Mouse (Mus musculus): ENCODE results near the gene Pced1a. TPM values are rescaled to one million over a fixed set of nuclear protein-coding genes. Genes with fewer than 3 reads are reported as not detected.

Gene Pced1a
- polyA plus RNA-seq, 1 experiment from 2014 or later, result 6.8 TPM

DNA sequence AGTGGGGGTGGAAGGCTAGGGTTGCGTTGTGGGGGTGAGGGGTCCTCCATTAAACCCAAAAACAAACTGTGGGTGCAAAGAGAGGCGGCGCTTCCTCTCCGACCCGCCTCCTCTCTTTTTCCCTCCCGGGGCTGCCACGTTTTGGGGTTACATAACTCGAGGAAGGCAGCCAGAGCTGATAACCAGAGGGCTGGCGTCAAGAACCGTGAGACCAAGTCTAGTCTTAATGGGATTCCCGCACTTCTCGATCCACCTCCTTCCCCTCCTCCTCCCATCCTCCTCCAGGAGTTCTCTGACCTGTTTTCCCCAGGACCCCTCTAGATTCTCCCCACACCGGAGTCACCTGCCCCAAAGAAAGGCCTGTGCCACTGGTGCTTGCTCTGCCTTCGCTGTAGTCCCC, 26.4 kb downstream of the Pced1a start:
- H3K27me3 ChIP-seq (replicated peaks; ENCODE audit: insufficient read depth, low read length), result no peaks in the 10 kb centered on the region
- DNase-seq (ENCODE audit: low spot score), result no peak
- no peak for ATAC-seq
- 11% methylated on average over 14 of the region's 14 CpGs for WGBS
- no peak overlapping the region for H3K9ac ChIP-seq (replicated peaks; ENCODE audit: low read depth)
- H3K27ac ChIP-seq (ENCODE audit: low read length), result no peak overlapping the region
- H3K4me3 ChIP-seq (ENCODE audit: low read depth, low read length), result peak overlapping the region; percentile 53; the same call in 1 of the 2 replicates
- no peak for TF ChIP-seq EP300 (IDR thresholded peaks at IDR 0.05)
- TF ChIP-seq CTCF (IDR thresholded peaks at IDR 0.05), result no peak
- peak overlapping the region; percentile 90 for H3K4me2 ChIP-seq (replicated peaks; ENCODE audit: low read depth, low read length)
- H3K36me3 ChIP-seq (ENCODE audit: insufficient read depth, low read length), result no peaks in the 10 kb centered on the region
- H3K4me1 ChIP-seq (ENCODE audit: insufficient read depth, low read depth, low read length), result no peaks in the 10 kb centered on the region
- H3K9me3 ChIP-seq (ENCODE audit: low read length), result no peaks in the 10 kb centered on the region

DNA sequence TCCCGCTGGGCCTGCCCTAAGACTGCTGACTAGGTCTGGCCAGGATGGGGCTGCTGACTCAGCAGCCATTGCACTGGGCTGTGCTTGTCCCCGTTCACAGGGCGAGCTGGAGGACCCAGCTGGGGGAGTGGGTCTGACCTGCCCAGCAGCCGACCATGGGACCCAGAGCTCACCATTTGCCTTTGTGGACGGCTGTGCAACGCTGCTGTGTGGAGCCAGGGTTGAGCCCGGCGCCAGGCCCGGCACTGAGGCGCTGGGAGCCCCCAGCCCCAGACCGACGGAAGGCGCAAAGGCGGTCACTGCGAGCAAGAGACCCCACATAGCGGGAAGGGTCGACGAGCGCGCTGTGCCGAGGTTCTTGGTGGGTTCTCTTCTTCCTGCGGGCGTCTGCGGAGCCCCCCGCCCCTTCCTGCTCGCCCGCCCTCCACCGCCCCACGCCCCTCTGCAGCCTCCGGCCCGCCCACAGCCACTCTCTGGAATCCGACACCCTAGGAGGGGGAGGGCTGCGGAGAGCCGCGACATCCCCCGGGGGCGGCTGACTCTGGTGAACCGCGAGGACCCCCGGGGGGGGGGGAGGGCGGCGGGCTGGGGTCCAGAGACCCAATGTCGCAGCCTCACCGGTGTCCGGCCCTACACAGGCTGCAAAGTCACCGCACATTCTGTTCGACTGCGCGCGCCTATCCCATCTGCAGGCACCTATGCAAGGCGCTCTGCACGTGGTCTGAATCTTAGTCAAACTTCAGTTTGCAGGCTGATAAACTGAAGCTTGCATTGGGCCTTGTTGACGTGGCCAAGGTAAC, 27.1 kb downstream of the Pced1a start, which contains the start of gene Cpxm1:
Cpxm1 (minus strand) TSS at position 389 of the 800 bp plus-strand sequence.
- Histone ChIP-seq H3K4me2 (replicated peaks; ENCODE audit: low read depth, low read length) (peak within 1 kb of the TSS; percentile 90), H3K9me3 (ENCODE audit: low read length) (no peaks in the 10 kb centered on the region), H3K4me3 (ENCODE audit: low read depth, low read length) (peak within 1 kb of the TSS; percentile 53), H3K9ac (replicated peaks; ENCODE audit: low read depth) (0 out of 2 replicates have a peak within 1 kb of the TSS, but pooled peaks have one; percentile 16), H3K36me3 (ENCODE audit: insufficient read depth, low read length) (no peaks in the 10 kb centered on the region), H3K4me1 (ENCODE audit: insufficient read depth, low read depth, low read length) (no peaks in the 10 kb centered on the region), H3K27ac (ENCODE audit: low read length) (no peak within 1 kb of the TSS), H3K27me3 (replicated peaks; ENCODE audit: insufficient read depth, low read length) (no peaks in the 10 kb centered on the region)
- DNase-seq (ENCODE audit: low spot score) (peak; percentile 19), ATAC-seq (peak; percentile 56)
- no peak for TF ChIP-seq CTCF (IDR thresholded peaks at IDR 0.05)
- no peak for TF ChIP-seq EP300 (IDR thresholded peaks at IDR 0.05)
- 5% methylated on average over 38 of the region's 53 CpGs for WGBS

DNA sequence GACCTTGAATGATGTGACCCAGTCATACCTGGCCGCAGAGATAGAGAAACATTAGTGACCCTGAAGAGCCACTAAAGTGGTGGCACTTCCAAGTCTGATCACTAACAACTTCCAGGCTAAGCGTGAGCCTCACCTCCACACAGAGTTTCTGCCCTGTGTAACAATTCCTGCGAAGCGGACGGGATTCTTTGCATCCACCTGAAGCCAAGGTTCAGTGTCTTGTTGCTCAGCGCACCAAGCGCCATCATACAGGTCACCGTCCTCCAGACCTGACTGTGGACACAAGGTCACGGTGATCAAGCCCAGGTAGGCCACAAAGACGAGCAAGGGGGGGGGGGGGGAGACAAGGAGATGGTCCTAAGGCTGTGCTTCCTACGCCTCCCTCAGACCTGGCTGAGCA, 28.8 kb downstream of the Pced1a start:
- 95% methylated on average over 11 of the region's 11 CpGs for WGBS
- H3K4me3 ChIP-seq (ENCODE audit: low read depth, low read length), result no peak overlapping the region
- ATAC-seq (no peak), DNase-seq (ENCODE audit: low spot score) (no peak)
- TF ChIP-seq EP300 (IDR thresholded peaks at IDR 0.05) (no peak), CTCF (IDR thresholded peaks at IDR 0.05) (no peak)
- H3K36me3 ChIP-seq (ENCODE audit: insufficient read depth, low read length), result no peaks in the 10 kb centered on the region
- no peak overlapping the region for H3K4me2 ChIP-seq (replicated peaks; ENCODE audit: low read depth, low read length)
- H3K27ac ChIP-seq (ENCODE audit: low read length), result no peak overlapping the region
- H3K9me3 ChIP-seq (ENCODE audit: low read length), result no peaks in the 10 kb centered on the region
- H3K27me3 ChIP-seq (replicated peaks; ENCODE audit: insufficient read depth, low read length), result no peaks in the 10 kb centered on the region
- H3K4me1 ChIP-seq (ENCODE audit: insufficient read depth, low read depth, low read length), result no peaks in the 10 kb centered on the region
- H3K9ac ChIP-seq (replicated peaks; ENCODE audit: low read depth), result no peak overlapping the region

DNA sequence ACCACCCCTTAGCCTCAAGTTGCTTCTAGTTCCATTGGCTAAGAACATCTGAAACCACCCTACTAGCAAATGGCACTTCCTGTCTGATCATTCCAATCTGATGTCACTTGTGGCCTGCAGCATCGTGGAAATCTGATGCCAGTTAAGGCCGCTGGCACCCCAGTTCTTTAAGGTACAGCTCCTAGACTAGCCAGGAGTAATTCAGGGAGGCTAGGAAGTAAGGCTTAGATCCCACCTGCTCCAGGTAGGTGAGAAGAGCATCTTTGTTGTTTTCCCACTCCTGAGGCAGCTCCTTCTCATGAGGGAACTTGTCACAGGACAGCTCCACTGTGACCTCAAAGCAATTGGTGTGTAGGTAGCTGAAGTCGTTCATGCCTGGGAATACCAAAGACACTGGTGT, 31.7 kb downstream of the Pced1a start:
- Histone ChIP-seq H3K27me3 (replicated peaks; ENCODE audit: insufficient read depth, low read length) (no peaks in the 10 kb centered on the region), H3K27ac (ENCODE audit: low read length) (no peak overlapping the region), H3K9ac (replicated peaks; ENCODE audit: low read depth) (no peak overlapping the region), H3K4me1 (ENCODE audit: insufficient read depth, low read depth, low read length) (no peaks in the 10 kb centered on the region), H3K9me3 (ENCODE audit: low read length) (no peaks in the 10 kb centered on the region), H3K4me2 (replicated peaks; ENCODE audit: low read depth, low read length) (no peak overlapping the region), H3K4me3 (ENCODE audit: low read depth, low read length) (no peak overlapping the region), H3K36me3 (ENCODE audit: insufficient read depth, low read length) (no peaks in the 10 kb centered on the region)
- DNase-seq (ENCODE audit: low spot score) (no peak), ATAC-seq (no peak)
- TF ChIP-seq CTCF (IDR thresholded peaks at IDR 0.05), result no peak
- TF ChIP-seq EP300 (IDR thresholded peaks at IDR 0.05), result no peak
- 74% methylated on average over 3 of the region's 3 CpGs for WGBS

DNA sequence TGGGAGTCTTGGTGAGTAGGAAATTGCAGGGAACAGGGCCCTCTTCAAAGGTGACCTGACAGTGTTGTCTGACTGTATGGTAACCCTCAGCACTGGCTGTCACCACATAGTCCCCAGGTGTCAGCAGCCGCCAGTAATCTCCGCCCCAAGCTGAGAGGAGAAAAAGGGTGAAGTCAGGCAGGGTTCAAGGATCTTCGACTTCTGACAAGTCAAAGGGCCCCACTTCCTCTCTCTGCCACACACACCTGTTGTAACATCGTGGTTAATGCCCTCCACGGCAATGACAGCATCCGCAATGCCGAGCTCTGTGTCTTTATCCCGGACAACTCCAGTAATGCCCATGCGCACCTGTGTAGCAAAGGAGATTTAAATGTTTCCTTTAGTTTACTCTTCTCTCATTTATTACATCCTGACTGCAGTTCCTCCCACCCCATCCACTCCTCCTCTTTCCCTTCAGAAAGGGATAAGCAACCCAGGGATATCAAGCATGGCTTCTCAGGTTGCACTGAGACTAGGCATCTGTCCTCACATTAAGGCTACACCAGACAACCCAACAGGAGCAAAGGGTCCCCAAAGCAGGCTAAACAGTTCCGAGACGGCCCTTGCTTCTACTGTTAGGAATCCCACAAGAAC, 33.4 kb downstream of the Pced1a start:
- Histone ChIP-seq H3K27me3 (replicated peaks; ENCODE audit: insufficient read depth, low read length) (no peaks in the 10 kb centered on the region), H3K27ac (ENCODE audit: low read length) (no peak overlapping the region), H3K36me3 (ENCODE audit: insufficient read depth, low read length) (no peaks in the 10 kb centered on the region), H3K4me3 (ENCODE audit: low read depth, low read length) (no peak overlapping the region), H3K4me2 (replicated peaks; ENCODE audit: low read depth, low read length) (no peak overlapping the region), H3K9ac (replicated peaks; ENCODE audit: low read depth) (no peak overlapping the region), H3K4me1 (ENCODE audit: insufficient read depth, low read depth, low read length) (no peaks in the 10 kb centered on the region), H3K9me3 (ENCODE audit: low read length) (no peaks in the 10 kb centered on the region)
- DNase-seq (ENCODE audit: low spot score), result no peak
- ATAC-seq, result no peak
- TF ChIP-seq CTCF (IDR thresholded peaks at IDR 0.05) (no peak), EP300 (IDR thresholded peaks at IDR 0.05) (no peak)
- 79% methylated on average over 11 of the region's 11 CpGs for WGBS

DNA sequence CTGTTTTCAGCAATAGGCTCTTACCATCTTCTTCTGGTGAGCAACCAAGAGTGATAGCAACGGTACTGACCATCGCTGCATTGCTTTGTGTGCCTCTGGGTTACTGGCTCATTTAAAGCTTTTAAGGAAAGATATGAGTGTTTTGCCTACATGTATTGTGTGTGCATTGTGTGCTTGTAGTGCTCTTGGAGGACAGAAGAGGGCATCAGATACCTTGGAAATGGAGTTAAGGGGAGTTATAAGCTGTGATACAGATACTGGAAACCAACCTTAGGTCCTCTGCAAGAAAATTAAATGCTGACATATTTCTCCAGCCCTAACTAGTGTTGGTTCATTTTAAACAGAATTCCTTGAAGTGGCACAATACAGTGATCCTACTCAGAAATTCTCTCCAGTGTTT, 35.7 kb downstream of the Pced1a start:
- H3K4me2 ChIP-seq (replicated peaks; ENCODE audit: low read depth, low read length), result no peak overlapping the region
- ATAC-seq (no peak), DNase-seq (ENCODE audit: low spot score) (peak; percentile 22)
- H3K4me3 ChIP-seq (ENCODE audit: low read depth, low read length), result no peak overlapping the region
- H3K27me3 ChIP-seq (replicated peaks; ENCODE audit: insufficient read depth, low read length), result no peaks in the 10 kb centered on the region
- no peaks in the 10 kb centered on the region for H3K4me1 ChIP-seq (ENCODE audit: insufficient read depth, low read depth, low read length)
- no peaks in the 10 kb centered on the region for H3K9me3 ChIP-seq (ENCODE audit: low read length)
- TF ChIP-seq CTCF (IDR thresholded peaks at IDR 0.05) (peak; percentile 64), EP300 (IDR thresholded peaks at IDR 0.05) (no peak)
- no peak overlapping the region for H3K27ac ChIP-seq (ENCODE audit: low read length)
- H3K9ac ChIP-seq (replicated peaks; ENCODE audit: low read depth), result no peak overlapping the region
- H3K36me3 ChIP-seq (ENCODE audit: insufficient read depth, low read length), result no peaks in the 10 kb centered on the region
- 86% methylated on average over 2 of the region's 2 CpGs for WGBS

All from lung, postnatal 0 days (tissue).